Mouse (Mus musculus) limb, embryonic 11.5 days (tissue): Measurements from ENCODE around the gene Mad1l1. TPM values are rescaled to one million over a fixed set of nuclear protein-coding genes. Genes with fewer than 3 reads are reported as not detected.
A peak's percentile ranks its signal among the peaks of the same experiment; 100 is the strongest.

Experiments
- ATAC-seq: fragments of 200-750 bp; cut with Nextera tagmentation; 2 replicates; pipeline ENCODE4 v1.8.0; 2017; ENCODE audit warnings: low read depth; ENCODE audit not compliant: insufficient number of reproducible peaks, low FRiP score, low TSS enrichment
- DNase-seq: peaks from one replicate; pipeline ENCODE4 v3.0.0-alpha.2; 2015; ENCODE audit warnings: low spot score
- H3K27ac ChIP-seq: fragments of 300-500 bp; sonication (generic); replicated peaks from 2 replicates; pipeline ENCODE4 v1.5.1; 2014; ENCODE audit warnings: low read depth, mild to moderate bottlenecking, low read length
- H3K27me3 ChIP-seq: fragments of 300-500 bp; sonication (generic); 2 replicates; pipeline ENCODE4 v1.6.1; 2014; ENCODE audit warnings: mild to moderate bottlenecking, low read length, mixed read lengths; ENCODE audit not compliant: control insufficient read depth, insufficient read depth
- H3K36me3 ChIP-seq: fragments of 300-500 bp; sonication (generic); 2 replicates; pipeline ENCODE4 v1.6.1; 2014; ENCODE audit warnings: mild to moderate bottlenecking, low read length, moderate library complexity, mixed read lengths; ENCODE audit not compliant: control insufficient read depth, insufficient read depth
- H3K4me1 ChIP-seq: fragments of 300-500 bp; sonication (generic); 2 replicates; pipeline ENCODE4 v1.6.1; 2014; ENCODE audit warnings: low read length, mixed read lengths; ENCODE audit not compliant: control insufficient read depth, insufficient read depth
- H3K4me2 ChIP-seq: fragments of 300-500 bp; sonication (generic); 2 replicates; pipeline ENCODE4 v1.6.1; 2014; ENCODE audit warnings: low read depth, mild to moderate bottlenecking, moderate library complexity; ENCODE audit not compliant: severe bottlenecking
- H3K4me3 ChIP-seq: fragments of 300-500 bp; sonication (generic); 2 replicates; pipeline ENCODE4 v1.5.1; 2014; ENCODE audit warnings: low read depth, low read length
- H3K9ac ChIP-seq: fragments of 300-500 bp; sonication (generic); 2 replicates; pipeline ENCODE4 v1.6.1; 2014; ENCODE audit warnings: mild to moderate bottlenecking, low read length
- H3K9me3 ChIP-seq: fragments of 300-500 bp; sonication (generic); 2 replicates; pipeline ENCODE4 v1.6.1; 2016; ENCODE audit warnings: low read length; ENCODE audit not compliant: control insufficient read depth
- WGBS: fragments of 180-500 bp; shearing (Covaris S2); extraction: QIAGEN DNeasy Blood & Tissue Kit; methylation state at CpG from one replicate; pipeline ENCODE4 v1.1.7; 2014; 5-methylcytosine and 5-hydroxymethylcytosine counted together
- polyA plus RNA-seq: library from polyadenylated mRNA; unstranded; fragments of >200 nt; fragmentation: Nextera tagmentation; extraction: Ambion mirVana; gene quantifications from 2 replicates; pipeline ENCODE4 v1.2.1, GENCODE M21; 2014

Mad1l1 gene
- polyA plus RNA-seq, 1 experiment from 2014 or later: 51.5 TPM

DNA sequence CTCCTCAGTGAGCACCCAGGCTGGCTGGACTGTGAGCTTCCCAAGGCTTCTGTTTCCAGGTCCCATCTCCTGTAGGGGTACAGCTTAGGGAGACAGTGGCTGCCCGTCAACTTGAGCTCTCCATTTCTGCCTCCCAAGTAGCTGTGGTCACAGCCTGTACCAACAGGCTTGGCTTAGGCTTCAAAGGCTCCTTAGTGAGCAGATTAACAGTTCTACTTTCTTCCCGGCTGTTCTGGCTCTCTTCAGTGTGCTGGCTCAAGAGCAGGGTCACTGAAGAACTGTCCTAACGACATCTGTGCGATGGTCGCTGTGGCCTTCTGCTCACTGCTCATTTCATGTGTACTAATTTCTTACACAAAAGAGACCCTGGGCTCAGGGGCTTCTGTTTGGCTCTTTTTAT, 237.4 kb downstream of the Mad1l1 start:
- no peak overlapping the region for H3K4me2 ChIP-seq
- H3K9me3 ChIP-seq: no peaks in the 10 kb centered on the region
- H3K4me3 ChIP-seq: no peak overlapping the region
- H3K4me1 ChIP-seq: peaks cover 11% of the 10 kb centered on the region
- H3K9ac ChIP-seq: no peak overlapping the region
- peaks cover 2% of the 10 kb centered on the region; the same call in 1 of the 2 replicates for H3K36me3 ChIP-seq
- no peak overlapping the region for H3K27ac ChIP-seq
- ATAC-seq: no peak
- H3K27me3 ChIP-seq: no peaks in the 10 kb centered on the region
- DNase-seq: no peak
- 72% methylated on average over 5 of the region's 5 CpGs for WGBS

DNA sequence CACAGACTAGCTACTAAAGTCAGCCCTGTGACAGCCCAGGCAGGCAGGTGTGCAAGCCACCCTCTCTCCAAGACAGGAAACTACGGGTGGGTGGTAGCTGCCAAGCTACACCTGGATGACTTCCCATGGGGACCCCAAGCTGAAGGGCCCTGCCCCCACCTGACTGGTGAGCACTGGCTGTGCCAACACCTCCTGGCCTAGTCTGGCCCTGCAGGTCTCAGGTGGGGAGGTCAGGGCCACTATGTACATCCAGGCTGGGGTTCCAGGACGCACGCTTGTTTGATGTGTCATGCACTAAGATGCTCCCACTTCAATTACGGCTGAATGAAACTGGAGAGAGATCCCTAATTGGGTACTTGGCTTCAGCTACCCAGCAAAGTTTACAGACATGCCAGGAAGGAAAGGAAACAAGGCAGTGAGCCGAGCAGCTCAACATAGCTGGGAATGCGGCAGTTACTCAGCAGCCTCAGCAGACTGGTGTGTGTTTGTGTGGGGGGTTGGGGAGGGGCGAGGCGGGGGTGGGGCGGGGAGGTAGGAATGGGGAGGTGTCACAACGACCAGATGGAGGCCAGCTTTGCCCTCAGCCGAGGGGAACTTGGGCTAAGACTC, 239.0 kb downstream of the Mad1l1 start:
- ATAC-seq: no peak
- no peak for DNase-seq
- Histone ChIP-seq H3K27ac (no peak overlapping the region), H3K27me3 (no peaks in the 10 kb centered on the region), H3K36me3 (no peaks in the 10 kb centered on the region), H3K9ac (no peak overlapping the region), H3K9me3 (no peaks in the 10 kb centered on the region), H3K4me1 (peaks cover 11% of the 10 kb centered on the region), H3K4me2 (no peak overlapping the region), H3K4me3 (no peak overlapping the region)
- WGBS: 27% methylated on average over 11 of the region's 11 CpGs

DNA sequence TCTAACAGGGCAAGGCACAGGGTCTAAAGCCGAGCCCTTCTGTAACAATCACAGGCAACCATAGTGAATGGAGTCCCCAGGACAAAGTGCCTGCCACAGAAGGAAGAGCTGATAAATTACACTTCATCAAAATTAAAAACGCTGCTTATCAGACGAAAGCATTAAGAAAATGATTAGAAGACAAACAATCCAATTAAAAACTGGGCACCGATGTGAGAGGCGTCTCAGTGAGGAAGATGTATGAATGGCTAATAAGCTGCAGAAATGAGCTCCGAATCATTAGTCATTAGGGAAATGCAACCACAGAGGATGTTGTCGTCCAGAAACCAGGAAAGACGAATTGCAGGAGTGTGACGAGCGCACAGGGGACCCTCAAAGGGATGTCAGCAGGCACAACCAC, 240.3 kb downstream of the Mad1l1 start:
- H3K4me3 ChIP-seq: no peak overlapping the region
- H3K27me3 ChIP-seq: no peaks in the 10 kb centered on the region
- 76% methylated on average over 10 of the region's 10 CpGs for WGBS
- no peak overlapping the region for H3K27ac ChIP-seq
- no peaks in the 10 kb centered on the region; the same call in 1 of the 2 replicates for H3K36me3 ChIP-seq
- peaks cover 9% of the 10 kb centered on the region for H3K4me1 ChIP-seq
- H3K4me2 ChIP-seq: no peak overlapping the region
- no peak overlapping the region for H3K9ac ChIP-seq
- no peaks in the 10 kb centered on the region for H3K9me3 ChIP-seq
- ATAC-seq (no peak), DNase-seq (no peak)

- H3K4me2 ChIP-seq: no peak overlapping the region
- WGBS: 94% methylated on average over 4 of the region's 4 CpGs
- H3K27ac ChIP-seq: no peak overlapping the region
- no peak overlapping the region for H3K4me3 ChIP-seq
- H3K27me3 ChIP-seq: no peaks in the 10 kb centered on the region
- DNase-seq (no peak), ATAC-seq (no peak)
- H3K4me1 ChIP-seq: peaks cover 9% of the 10 kb centered on the region
- no peaks in the 10 kb centered on the region; the same call in 1 of the 2 replicates for H3K36me3 ChIP-seq
- no peaks in the 10 kb centered on the region for H3K9me3 ChIP-seq
- H3K9ac ChIP-seq: no peak overlapping the region
Observed at GRCm38 (mm10) chr5:140079511-140079910, 241.8 kb downstream of the Mad1l1 start.

- Histone ChIP-seq H3K9ac (no peak overlapping the region), H3K27ac (no peak overlapping the region), H3K36me3 (no peaks in the 10 kb centered on the region; the same call in 1 of the 2 replicates), H3K9me3 (no peaks in the 10 kb centered on the region), H3K4me1 (peaks cover 16% of the 10 kb centered on the region), H3K27me3 (no peaks in the 10 kb centered on the region), H3K4me2 (no peak overlapping the region), H3K4me3 (no peak overlapping the region)
- ATAC-seq (no peak), DNase-seq (peak; percentile 43)
- WGBS: 59% methylated on average over 3 of the region's 3 CpGs
Observed at GRCm38 (mm10) chr5:140078406-140078805, 242.9 kb downstream of the Mad1l1 start.

DNA sequence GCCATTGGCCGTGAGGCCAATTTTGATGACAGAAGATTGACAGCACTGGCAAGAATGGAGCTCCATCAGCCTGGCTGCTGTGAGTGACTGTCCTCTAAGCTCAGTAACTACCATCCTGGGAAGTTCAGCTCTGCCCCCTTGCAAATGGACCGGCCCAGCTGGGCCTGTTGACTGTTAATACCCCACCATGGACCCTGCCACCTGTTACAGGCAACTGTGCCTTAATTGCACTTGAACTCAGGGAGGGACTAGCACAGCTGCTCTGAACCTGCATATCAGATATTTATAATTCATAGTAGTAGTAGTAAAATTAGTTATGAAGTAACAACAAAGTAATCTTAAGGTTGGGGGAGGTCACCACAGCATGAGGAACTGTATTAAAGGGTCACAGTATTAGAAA, 244.9 kb downstream of the Mad1l1 start:
- Histone ChIP-seq H3K9ac (no peak overlapping the region), H3K4me1 (peaks cover 7% of the 10 kb centered on the region), H3K9me3 (no peaks in the 10 kb centered on the region), H3K4me2 (no peak overlapping the region), H3K4me3 (no peak overlapping the region), H3K27me3 (no peaks in the 10 kb centered on the region), H3K36me3 (peaks cover 3% of the 10 kb centered on the region), H3K27ac (no peak overlapping the region)
- ATAC-seq: no peak
- no peak for DNase-seq
- WGBS: 86% methylated on average over 2 of the region's 2 CpGs

- H3K36me3 ChIP-seq: peaks cover 3% of the 10 kb centered on the region
- H3K4me2 ChIP-seq: no peak overlapping the region
- H3K9me3 ChIP-seq: no peaks in the 10 kb centered on the region
- no peaks in the 10 kb centered on the region for H3K27me3 ChIP-seq
- peak; percentile 32 for DNase-seq
- ATAC-seq: no peak
- H3K9ac ChIP-seq: no peak overlapping the region
- H3K4me3 ChIP-seq: no peak overlapping the region
- no peak overlapping the region for H3K27ac ChIP-seq
- H3K4me1 ChIP-seq: peaks cover 7% of the 10 kb centered on the region
- 34% methylated on average over 12 of the region's 12 CpGs for WGBS
Observed at GRCm38 (mm10) chr5:140073671-140074116, 247.7 kb downstream of the Mad1l1 start.

GRCm38 (mm10) chr5:140073148-140073670, 248.1 kb downstream of the Mad1l1 start:
- H3K27ac ChIP-seq: no peak overlapping the region
- no peaks in the 10 kb centered on the region for H3K9me3 ChIP-seq
- H3K9ac ChIP-seq: no peak overlapping the region
- ATAC-seq: no peak
- no peaks in the 10 kb centered on the region for H3K27me3 ChIP-seq
- 37% methylated on average over 1 of the region's 1 CpGs for WGBS
- H3K36me3 ChIP-seq: peaks cover 3% of the 10 kb centered on the region
- peaks cover 9% of the 10 kb centered on the region for H3K4me1 ChIP-seq
- no peak overlapping the region for H3K4me3 ChIP-seq
- no peak overlapping the region for H3K4me2 ChIP-seq
- DNase-seq: no peak
